Mouse (Mus musculus): ENCODE measurements around the gene Olfr378.

Gene Olfr378

DNA sequence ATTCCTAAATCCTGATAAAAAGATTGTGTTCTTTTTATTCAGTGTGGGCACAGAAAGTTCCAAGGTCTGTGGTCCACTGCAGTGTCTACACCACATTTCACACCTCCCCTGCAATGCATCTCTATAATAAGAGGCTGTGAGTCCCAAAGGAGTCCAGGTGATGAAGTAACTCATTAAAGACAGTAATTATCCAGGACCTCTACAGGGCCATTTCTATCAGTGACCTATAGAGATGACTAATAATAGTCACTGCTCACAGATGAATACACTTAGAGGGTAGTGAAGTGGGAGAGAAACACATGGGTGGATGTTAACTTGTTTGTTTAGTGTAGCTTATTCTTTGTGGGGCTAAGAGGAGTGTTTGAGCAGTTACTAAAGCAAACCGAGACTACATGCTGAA is at the start of gene Olfr378:
TSS of gene Olfr378 (minus strand) at position 101 of the 400 bp plus-strand sequence.
- no peak for DNase-seq (ENCODE audit: low spot score)

DNA sequence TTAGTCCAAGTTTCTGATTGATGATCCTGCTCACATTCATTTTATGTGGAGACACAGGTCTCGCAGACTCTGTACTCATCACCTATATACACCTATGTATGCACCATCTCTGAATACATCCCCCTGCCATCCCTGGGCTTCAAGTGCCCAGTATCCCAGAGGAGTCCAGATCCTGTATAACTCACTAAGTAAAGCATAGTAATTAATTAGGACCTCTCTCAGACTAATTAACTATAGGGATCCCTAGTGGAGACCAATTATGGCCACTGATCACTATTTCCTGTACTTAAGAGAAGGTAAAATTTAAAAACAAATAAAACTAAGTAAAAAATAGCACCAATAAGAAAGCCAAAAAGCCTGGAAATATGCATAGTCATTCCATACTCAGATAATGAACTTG is 29.1 kb upstream of the Olfr378 start, which contains the start of gene Olfr380:
TSS of gene Olfr380 (minus strand) at position 101 of the 400 bp plus-strand sequence.
- DNase-seq (ENCODE audit: low spot score), result no peak

DNA sequence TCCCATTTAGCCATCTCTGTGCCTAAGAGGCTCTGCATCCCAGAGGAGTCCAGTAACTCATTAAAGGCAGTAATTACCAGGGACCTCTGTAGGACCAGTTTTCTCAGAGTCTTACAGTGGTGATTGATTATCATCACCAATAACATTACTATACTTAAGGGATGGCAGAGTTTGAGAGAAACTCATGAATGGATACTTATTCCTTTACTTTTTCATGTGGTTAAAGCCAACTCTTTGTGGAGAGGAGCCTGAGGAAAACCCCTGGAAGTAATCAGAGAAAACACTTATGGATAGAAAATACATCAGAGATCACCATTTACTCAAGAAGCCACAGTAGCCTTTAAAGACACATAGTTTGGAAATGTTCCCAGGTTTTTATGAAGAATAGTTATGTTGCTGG is 28.8 kb downstream of the Olfr378 start, which contains the start of gene Olfr1:
TSS of gene Olfr1 (minus strand) at position 101 of the 400 bp plus-strand sequence.
- no peak for DNase-seq (ENCODE audit: low spot score)

DNA sequence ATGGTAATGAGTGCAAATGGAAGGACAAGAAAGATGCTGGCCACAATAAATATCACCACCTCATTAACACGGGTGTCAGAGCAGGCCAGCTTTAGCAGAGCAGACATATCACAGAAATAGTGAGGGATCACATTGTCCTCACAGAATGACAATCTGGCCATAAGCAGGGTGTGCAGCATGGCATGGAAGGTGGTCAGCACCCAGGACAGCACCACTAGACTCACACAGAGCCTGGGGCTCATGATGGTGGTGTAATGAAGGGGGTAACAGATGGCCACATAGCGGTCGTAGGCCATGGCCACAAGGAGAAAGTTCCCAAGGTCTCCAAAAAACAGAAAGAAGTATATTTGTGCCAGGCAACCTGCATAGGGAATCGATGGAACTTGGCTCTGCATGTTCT is 32.9 kb downstream of the Olfr378 start:
- no peak for DNase-seq (ENCODE audit: low spot score)
